Mouse (Mus musculus): Measurements from ENCODE around the gene Slc6a18.

DNA sequence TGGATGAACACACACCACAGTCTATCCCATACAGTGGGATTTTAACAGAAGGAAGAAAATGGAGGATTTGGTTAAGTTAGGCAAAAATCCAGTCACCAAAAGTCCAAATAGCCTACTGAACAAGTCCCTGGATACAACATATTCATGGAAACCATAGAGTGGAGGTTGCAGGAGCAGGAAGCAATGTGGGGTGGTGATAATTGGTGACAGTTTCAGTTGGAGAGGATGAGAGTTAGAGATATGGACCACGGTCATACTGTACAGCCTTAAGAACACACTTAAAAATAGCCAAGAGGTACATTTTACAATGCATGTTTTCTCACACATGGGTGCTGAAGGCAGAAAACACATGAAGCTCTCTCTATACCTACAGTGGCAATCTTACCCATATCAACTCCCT lies 17.1 kb upstream of the Slc6a18 start:
- TF ChIP-seq CTCF (IDR thresholded peaks at IDR 0.05; ENCODE audit: low read depth) (no peak), EP300 (optimal IDR thresholded peaks at IDR 0.05) (no peak)
